Mouse (Mus musculus): ENCODE results near the gene Slc44a5.

- TF ChIP-seq CTCF (IDR thresholded peaks at IDR 0.05; ENCODE audit: low read depth): no peak
- TF ChIP-seq EP300 (optimal IDR thresholded peaks at IDR 0.05): no peak
Measured at GRCm38 (mm10) chr3:154091468-154092338, 118.5 kb downstream of the Slc44a5 start.
